Mouse (Mus musculus): Measurements from ENCODE around the gene Gm26992. TPM values are rescaled to one million over a fixed set of nuclear protein-coding genes. Genes with fewer than 3 reads are reported as not detected.
A peak's percentile ranks its signal among the peaks of the same experiment; 100 is the strongest.

The Gm26992 gene
- polyA plus RNA-seq, 1 experiment = 0.34 TPM

GRCm38 (mm10) chrX:103460056-103460455 lies 38.2 kb downstream of the Gm26992 start:
- Histone ChIP-seq H3K27me3 (ENCODE audit: control insufficient read depth, insufficient read depth, low read length) (no peaks in the 10 kb centered on the region), H3K4me1 (ENCODE audit: control insufficient read depth, insufficient read depth, low read length) (no peaks in the 10 kb centered on the region), H3K4me3 (replicated peaks; ENCODE audit: insufficient read depth, low read depth, low read length) (no peak overlapping the region), H3K27ac (ENCODE audit: insufficient read depth, low read length) (no peak overlapping the region)
- no peak for DNase-seq
- WGBS = 70% methylated on average over 5 of the region's 5 CpGs
- TF ChIP-seq CTCF (IDR thresholded peaks at IDR 0.05; ENCODE audit: borderline replicate concordance, insufficient read depth, low read depth, low read length) = no peak
- no peak for TF ChIP-seq POLR2A (IDR thresholded peaks at IDR 0.05; ENCODE audit: borderline replicate concordance, insufficient read depth, low read length)

- Histone ChIP-seq H3K27ac (ENCODE audit: insufficient read depth, low read length) (no peak overlapping the region), H3K4me3 (replicated peaks; ENCODE audit: insufficient read depth, low read depth, low read length) (no peak overlapping the region), H3K27me3 (ENCODE audit: control insufficient read depth, insufficient read depth, low read length) (no peaks in the 10 kb centered on the region), H3K4me1 (ENCODE audit: control insufficient read depth, insufficient read depth, low read length) (no peaks in the 10 kb centered on the region)
- DNase-seq = no peak
- no peak for TF ChIP-seq CTCF (IDR thresholded peaks at IDR 0.05; ENCODE audit: borderline replicate concordance, insufficient read depth, low read depth, low read length)
- no peak for TF ChIP-seq POLR2A (IDR thresholded peaks at IDR 0.05; ENCODE audit: borderline replicate concordance, insufficient read depth, low read length)
- 75% methylated on average over 2 of the region's 2 CpGs for WGBS
These were observed 47.2 kb downstream of the Gm26992 start for GRCm38 (mm10) chrX:103468998-103469397.

- Histone ChIP-seq H3K4me1 (ENCODE audit: control insufficient read depth, insufficient read depth, low read length) (no peaks in the 10 kb centered on the region), H3K27me3 (ENCODE audit: control insufficient read depth, insufficient read depth, low read length) (no peaks in the 10 kb centered on the region), H3K27ac (ENCODE audit: insufficient read depth, low read length) (no peak overlapping the region), H3K4me3 (replicated peaks; ENCODE audit: insufficient read depth, low read depth, low read length) (no peak overlapping the region)
- DNase-seq = no peak
- TF ChIP-seq POLR2A (IDR thresholded peaks at IDR 0.05; ENCODE audit: borderline replicate concordance, insufficient read depth, low read length) = no peak
- TF ChIP-seq CTCF (IDR thresholded peaks at IDR 0.05; ENCODE audit: borderline replicate concordance, insufficient read depth, low read depth, low read length) = no peak
- 85% methylated on average over 3 of the region's 3 CpGs for WGBS
These were observed 50.5 kb downstream of the Gm26992 start for GRCm38 (mm10) chrX:103472346-103472745.

GRCm38 (mm10) chrX:103477507-103477906 lies 55.7 kb downstream of the Gm26992 start:
- WGBS = 4% methylated on average over 3 of the region's 3 CpGs
- H3K27me3 ChIP-seq (ENCODE audit: control insufficient read depth, insufficient read depth, low read length) = no peaks in the 10 kb centered on the region
- TF ChIP-seq POLR2A (IDR thresholded peaks at IDR 0.05; ENCODE audit: borderline replicate concordance, insufficient read depth, low read length) (no peak), CTCF (IDR thresholded peaks at IDR 0.05; ENCODE audit: borderline replicate concordance, insufficient read depth, low read depth, low read length) (peak; percentile 71)
- DNase-seq = peak; percentile 42 to 73
- no peak overlapping the region for H3K4me3 ChIP-seq (replicated peaks; ENCODE audit: insufficient read depth, low read depth, low read length)
- H3K27ac ChIP-seq (ENCODE audit: insufficient read depth, low read length) = no peak overlapping the region
- no peaks in the 10 kb centered on the region for H3K4me1 ChIP-seq (ENCODE audit: control insufficient read depth, insufficient read depth, low read length)

GRCm38 (mm10) chrX:103481243-103482096 lies 59.7 kb downstream of the Gm26992 start:
- Histone ChIP-seq H3K4me1 (ENCODE audit: control insufficient read depth, insufficient read depth, low read length) (no peaks in the 10 kb centered on the region), H3K27me3 (ENCODE audit: control insufficient read depth, insufficient read depth, low read length) (no peaks in the 10 kb centered on the region), H3K27ac (ENCODE audit: insufficient read depth, low read length) (no peak overlapping the region), H3K4me3 (replicated peaks; ENCODE audit: insufficient read depth, low read depth, low read length) (no peak overlapping the region)
- peak in 1 of 2 experiments; percentile 61 for DNase-seq
- WGBS = 91% methylated on average over 32 of the region's 32 CpGs
- TF ChIP-seq POLR2A (IDR thresholded peaks at IDR 0.05; ENCODE audit: borderline replicate concordance, insufficient read depth, low read length) (no peak), CTCF (IDR thresholded peaks at IDR 0.05; ENCODE audit: borderline replicate concordance, insufficient read depth, low read depth, low read length) (no peak)

GRCm38 (mm10) chrX:103482097-103482451 lies 60.3 kb downstream of the Gm26992 start:
- H3K4me1 ChIP-seq (ENCODE audit: control insufficient read depth, insufficient read depth, low read length) = no peaks in the 10 kb centered on the region
- no peak for DNase-seq
- H3K27me3 ChIP-seq (ENCODE audit: control insufficient read depth, insufficient read depth, low read length) = no peaks in the 10 kb centered on the region
- H3K27ac ChIP-seq (ENCODE audit: insufficient read depth, low read length) = no peak overlapping the region
- no peak overlapping the region for H3K4me3 ChIP-seq (replicated peaks; ENCODE audit: insufficient read depth, low read depth, low read length)
- 94% methylated on average over 24 of the region's 24 CpGs for WGBS
- no peak for TF ChIP-seq CTCF (IDR thresholded peaks at IDR 0.05; ENCODE audit: borderline replicate concordance, insufficient read depth, low read depth, low read length)
- no peak for TF ChIP-seq POLR2A (IDR thresholded peaks at IDR 0.05; ENCODE audit: borderline replicate concordance, insufficient read depth, low read length)

- no peaks in the 10 kb centered on the region for H3K27me3 ChIP-seq (ENCODE audit: control insufficient read depth, insufficient read depth, low read length)
- no peaks in the 10 kb centered on the region for H3K4me1 ChIP-seq (ENCODE audit: control insufficient read depth, insufficient read depth, low read length)
- H3K27ac ChIP-seq (ENCODE audit: insufficient read depth, low read length) = no peak overlapping the region
- TF ChIP-seq CTCF (IDR thresholded peaks at IDR 0.05; ENCODE audit: borderline replicate concordance, insufficient read depth, low read depth, low read length) = no peak
- TF ChIP-seq POLR2A (IDR thresholded peaks at IDR 0.05; ENCODE audit: borderline replicate concordance, insufficient read depth, low read length) = no peak
- peak in 1 of 2 experiments; percentile 54 for DNase-seq
- H3K4me3 ChIP-seq (replicated peaks; ENCODE audit: insufficient read depth, low read depth, low read length) = no peak overlapping the region
- 82% methylated on average over 17 of the region's 17 CpGs for WGBS
These were observed 61.2 kb downstream of the Gm26992 start for GRCm38 (mm10) chrX:103483047-103483446.

- TF ChIP-seq POLR2A (IDR thresholded peaks at IDR 0.05; ENCODE audit: borderline replicate concordance, insufficient read depth, low read length) = no peak
- TF ChIP-seq CTCF (IDR thresholded peaks at IDR 0.05; ENCODE audit: borderline replicate concordance, insufficient read depth, low read depth, low read length) = no peak
- H3K27me3 ChIP-seq (ENCODE audit: control insufficient read depth, insufficient read depth, low read length) = no peaks in the 10 kb centered on the region
- no peak overlapping the region for H3K27ac ChIP-seq (ENCODE audit: insufficient read depth, low read length)
- no peaks in the 10 kb centered on the region for H3K4me1 ChIP-seq (ENCODE audit: control insufficient read depth, insufficient read depth, low read length)
- WGBS = 8% methylated on average over 2 of the region's 2 CpGs
- peak; percentile 34 to 49 for DNase-seq
- H3K4me3 ChIP-seq (replicated peaks; ENCODE audit: insufficient read depth, low read depth, low read length) = no peak overlapping the region
These were observed 62.2 kb downstream of the Gm26992 start for GRCm38 (mm10) chrX:103484050-103484449.

All from cerebellum, adult 2 months (tissue).